Mouse (Mus musculus) ovary, postnatal 36 days (tissue): ENCODE results near the gene Galnt9.

Experiments used
- DNase-seq: peaks from one replicate; pipeline ENCODE4 v3.0.0; 2022; ENCODE audit warnings: low spot score, mixed read lengths

Galnt9 gene

DNA sequence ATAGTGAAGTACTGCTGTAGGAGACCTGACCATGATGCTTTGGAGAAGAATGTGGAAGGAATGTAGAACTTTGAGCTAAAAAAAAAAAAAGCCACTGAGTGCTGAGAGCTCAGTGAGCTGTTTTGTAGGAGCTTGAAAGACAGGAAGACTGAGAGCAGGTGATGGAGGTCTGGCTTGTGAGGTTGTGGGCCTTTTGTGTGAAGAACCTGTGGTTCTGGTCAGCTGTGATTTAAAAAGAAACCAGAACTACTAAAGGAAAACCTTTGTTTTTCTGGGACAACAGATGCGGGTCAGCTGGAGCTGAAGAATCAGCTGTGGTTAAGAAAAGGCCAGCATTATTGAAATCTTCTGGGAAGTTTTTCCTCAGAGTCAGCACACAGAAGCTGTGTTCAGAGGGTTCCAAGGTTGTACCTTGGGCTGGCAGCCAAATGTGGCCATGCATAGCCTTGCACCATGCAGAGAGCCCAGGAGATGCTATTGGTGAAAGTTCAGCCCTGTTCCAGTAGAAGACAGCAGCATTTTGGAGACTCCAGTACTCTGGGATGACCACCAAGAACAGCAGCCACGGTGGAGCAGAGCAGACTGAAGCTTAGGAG, 85.5 kb downstream of the Galnt9 start:
- DNase-seq = peak; percentile 72

DNA sequence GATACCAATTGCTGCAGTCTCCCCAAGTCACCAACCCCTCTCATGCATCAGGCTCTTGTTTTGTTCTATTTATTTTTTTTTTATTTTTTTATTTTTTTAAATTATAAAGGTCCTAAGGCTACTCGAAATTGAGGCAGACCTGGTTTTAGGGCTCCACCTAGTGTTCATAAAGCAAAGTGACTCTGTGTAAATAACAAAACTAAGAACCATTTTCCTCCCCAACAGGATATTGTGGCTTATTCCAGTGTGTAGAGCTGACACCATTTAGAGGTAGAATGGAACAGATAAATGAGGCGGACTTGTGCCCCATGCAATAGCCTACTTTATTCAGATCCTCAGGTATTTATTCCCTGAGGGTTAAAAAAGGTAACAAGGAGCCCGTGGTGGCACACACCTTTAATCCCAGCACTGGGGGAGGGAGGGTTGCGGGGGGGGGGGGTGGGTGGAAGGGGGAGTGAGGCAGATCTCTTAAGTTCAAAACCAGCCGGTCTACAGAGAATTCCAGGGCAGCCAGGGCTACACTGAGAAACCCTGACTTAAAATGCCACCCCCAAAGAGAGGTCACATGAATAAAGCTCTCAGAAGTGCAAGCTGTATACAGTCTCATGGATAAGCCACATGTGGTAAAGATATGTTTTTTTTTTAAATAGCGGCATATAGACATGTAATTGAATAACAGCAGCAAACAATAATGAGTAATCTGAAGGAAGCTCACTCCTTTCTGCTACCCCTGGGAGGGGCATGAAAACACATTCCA, 92.0 kb downstream of the Galnt9 start:
- DNase-seq = no peak

DNA sequence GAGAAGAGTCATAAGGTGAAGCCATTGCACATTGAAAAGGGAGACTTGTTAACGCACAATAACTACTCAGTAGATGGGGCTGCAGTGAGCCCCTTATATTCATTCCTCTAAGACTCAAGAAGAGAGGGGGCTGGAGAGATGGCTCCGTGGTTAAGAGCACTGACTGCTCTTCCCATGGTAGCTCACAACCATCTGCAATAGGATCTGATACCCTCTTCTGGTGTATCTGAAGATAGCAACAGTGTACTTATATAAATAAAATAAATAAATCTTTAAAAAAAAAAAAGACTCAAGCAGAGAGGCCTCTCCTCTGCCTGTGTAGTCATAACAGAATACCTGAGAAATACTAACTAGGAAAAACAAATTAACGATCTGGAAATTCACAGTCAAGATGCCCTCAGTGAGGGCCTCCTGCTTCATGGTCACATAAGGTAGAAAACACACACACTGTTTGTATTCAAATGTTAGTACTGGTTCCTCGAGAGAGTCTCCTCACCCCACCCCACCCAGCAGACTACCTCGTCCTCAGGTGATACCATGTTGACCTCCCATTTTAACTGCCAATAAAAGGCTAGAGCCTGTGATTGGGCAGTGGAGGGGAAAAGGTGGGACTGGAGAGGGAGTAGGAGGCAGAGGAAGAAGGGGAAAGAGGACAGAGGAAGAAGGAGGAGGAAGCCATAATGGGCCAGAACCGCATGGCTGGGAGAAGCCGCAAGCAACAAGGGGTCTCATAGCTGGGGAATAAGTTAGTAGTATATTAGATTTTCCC, 94.3 kb downstream of the Galnt9 start:
- no peak for DNase-seq

DNA sequence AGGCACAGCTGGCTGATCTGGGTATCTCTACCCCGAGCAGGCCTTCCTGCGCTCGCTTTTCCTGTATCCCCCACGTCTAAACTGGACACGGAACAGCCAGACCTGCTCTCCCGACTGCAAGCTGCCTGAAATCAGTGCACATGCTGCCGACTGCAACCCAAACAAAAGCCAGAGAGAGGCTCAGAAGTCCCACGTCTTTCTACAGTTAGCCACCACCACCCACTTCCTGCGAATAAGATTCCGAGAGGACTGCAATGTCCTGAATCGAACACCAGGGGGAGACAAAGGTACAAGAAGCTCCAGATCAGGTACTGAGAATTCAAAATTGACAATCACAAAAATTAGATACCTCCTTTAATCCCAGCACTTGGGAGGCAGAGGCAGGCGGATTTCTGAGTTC, 95.3 kb downstream of the Galnt9 start:
- DNase-seq = peak; percentile 45

DNA sequence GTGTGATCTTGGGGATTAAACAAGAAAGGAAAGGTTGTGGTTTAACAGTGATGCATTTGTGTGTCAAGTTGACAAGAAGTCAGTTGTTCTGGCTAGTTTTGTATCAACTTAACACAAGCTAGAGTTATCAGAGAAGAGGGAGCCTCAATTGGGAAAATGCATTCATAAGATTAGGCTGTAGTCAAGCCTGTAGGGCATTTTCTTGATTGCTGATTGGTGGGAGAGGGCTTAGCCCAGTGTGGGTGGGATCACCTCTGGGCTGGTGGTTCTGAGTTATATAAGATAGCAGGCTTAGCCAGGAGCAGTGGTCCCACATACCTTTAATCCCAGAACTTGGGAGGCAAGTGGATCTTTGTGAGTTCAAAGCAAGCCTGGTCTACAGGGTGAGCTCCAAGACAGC, 102.2 kb downstream of the Galnt9 start:
- DNase-seq = no peak

DNA sequence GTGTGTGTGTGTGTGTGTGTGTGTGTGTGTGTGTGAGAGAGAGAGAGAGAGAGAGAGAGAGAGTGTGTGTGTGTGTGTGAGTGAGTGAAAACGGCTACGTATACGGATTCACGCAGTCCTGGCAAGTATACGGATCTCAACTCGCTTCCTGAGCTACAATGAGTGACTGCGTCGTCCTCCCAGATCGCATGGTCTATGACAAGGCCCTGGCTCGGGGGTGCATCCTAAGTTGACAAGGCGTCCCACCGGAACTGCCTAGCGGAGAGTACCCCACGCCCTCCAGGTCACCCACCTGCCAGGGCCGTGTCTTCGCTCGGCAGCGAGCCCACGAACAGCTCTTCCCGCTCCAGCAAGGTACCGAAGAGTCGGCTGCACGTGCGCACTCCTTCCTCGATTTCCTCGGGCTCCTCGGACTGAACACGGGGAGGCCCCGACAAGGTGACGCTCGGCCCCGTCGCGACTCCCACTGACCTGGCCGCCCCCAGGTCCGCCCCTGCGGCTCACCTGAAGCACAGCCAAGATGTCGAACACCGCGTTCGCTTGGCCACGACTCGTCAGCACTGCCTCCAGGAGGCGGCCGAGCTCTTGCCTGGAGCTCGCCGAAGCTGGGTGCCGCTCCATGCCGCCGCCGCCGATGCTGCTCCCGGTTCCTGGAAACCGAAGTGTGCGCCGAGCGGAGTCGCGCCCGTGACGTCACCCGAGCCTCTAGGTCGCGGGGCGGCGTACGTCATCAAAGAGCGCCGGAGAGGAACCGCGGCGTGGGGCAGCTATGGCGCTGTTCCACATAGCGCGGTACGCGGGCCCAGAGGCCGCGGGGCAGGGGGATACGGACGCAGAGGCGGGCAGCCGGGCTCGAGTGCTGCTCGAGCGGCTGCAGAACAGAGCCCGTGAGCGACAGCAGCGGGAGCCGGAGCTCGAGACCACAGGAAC, 108.8 kb downstream of the Galnt9 start, which contains the start of the genes Noc4l and Ddx51:
Noc4l (minus strand) TSS at position 699 of the 930 bp plus-strand sequence.
Ddx51 (plus strand) TSS at position 733 of the 930 bp plus-strand sequence.
- peak; percentile 95 for DNase-seq

DNA sequence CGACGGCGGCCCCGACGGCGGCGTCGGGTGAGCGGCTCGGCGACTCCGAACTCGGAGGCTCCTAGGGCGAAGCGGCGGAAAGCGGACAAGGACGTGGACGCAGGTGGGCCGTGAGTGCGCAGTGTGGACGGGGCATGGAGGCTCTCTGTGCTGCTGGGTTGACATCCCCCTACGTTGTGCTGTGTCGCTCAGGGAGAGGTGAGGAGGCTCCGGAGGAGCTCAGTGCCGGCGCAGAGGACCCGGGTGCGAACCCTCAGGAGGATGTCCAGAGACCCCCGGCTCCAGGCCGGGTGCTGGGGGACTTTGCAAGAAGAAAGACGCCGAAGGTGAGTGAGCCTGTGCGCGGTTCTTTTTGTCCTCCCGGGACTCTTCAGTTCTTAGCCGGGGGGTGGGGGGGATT, 109.5 kb downstream of the Galnt9 start:
- no peak for DNase-seq

DNA sequence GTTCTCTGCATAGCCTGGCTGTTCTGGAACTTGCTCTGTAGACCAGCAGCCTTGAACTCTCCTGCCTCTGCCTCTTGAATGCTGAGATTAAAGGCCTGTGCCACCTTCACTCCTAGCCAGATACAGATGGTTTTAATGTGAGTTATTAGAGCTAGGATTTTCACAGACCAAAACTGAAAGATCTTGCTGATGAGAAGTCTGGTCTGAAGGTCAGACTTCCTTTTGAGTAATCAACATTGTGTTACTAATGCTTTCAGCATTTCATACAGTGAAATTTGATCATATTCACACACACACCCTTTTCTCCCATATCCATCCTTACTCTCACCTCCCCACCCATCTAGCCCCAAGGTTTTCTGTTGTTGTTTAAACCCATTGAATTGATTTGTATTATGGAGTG, 115.5 kb downstream of the Galnt9 start:
- no peak for DNase-seq

DNA sequence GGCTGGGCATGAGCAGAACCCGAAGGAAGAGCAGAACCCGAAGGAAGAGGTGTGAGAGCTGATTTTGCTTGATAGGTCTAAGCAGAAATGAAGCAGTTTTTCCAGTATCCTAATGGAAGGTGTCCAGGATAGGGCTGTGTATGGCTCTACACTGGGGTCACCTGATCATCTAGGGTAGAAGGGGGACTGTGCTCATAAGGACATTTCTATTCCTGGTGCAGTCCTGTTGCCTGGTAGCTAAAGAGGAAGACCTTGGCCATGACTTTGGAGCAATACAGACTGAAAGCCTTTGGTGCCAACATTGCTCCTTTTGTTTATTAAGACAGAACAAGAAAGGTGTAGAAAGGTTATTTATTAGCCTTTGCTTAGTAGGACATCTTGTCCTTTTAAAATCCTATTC, 119.9 kb downstream of the Galnt9 start:
- no peak for DNase-seq

DNA sequence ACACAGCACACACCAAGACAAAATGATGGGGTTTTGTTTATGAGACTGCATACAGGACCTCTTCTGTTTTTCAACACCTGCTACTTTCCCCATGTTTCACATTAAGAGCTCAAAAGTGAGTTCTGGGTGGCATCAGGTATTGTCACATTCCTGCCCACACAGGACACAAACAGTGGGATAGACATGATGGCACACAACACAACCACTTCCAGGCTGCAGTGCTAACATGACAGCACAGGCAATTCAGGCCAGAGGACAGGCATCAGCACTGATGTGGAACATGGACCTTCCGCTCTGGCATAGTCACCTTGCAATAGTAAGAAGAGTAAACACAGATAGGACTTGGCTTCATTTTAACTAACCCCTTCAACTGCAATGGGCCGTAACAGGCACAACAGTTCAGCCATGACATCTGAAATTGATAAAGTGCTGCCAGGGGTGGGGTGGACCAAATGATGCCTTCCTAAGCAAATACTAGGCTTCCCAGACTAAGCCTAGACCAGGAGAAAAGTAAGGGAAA, 120.7 kb downstream of the Galnt9 start:
- DNase-seq = no peak

DNA sequence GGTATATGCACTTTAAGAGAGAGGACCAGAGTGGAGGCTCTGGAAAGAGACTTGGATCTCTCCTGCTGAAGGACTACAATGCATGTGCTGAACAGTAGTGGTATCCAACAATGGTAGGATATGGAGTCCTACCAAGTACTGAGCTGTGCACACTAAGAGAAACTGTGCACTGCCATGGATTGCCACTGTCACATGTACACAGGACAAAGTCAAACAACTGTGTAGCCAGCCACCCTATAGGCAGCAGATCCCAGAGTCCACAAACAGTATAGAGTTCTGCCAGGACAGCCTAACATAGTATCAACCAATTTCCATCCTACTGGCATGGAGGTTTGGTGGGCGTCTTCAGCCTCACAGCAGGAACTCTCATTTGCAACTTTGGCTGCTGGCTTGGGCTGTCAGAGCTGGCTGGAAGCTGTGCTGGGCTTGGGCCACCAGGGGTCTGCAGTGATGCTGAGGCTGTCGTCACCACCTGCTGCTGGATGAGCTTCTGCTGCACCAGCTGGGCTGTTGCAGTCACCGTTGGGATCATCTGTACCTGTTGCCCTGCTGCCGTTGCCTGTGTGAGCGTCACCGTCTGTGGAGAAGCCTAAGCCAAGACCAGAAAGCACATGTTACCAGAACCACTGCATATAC, 121.4 kb downstream of the Galnt9 start:
- no peak for DNase-seq
